Mouse (Mus musculus) kidney, postnatal 0 days (tissue): ENCODE measurements around the gene Cbln3. TPM values are rescaled to one million over a fixed set of nuclear protein-coding genes. Genes with fewer than 3 reads are reported as not detected.
A peak's percentile ranks its signal among the peaks of the same experiment; 100 is the strongest.

ENCODE experiments used
- ATAC-seq: fragments of 200-750 bp; cut with Nextera tagmentation; replicated peaks from 2 replicates; pipeline ENCODE4 v1.8.0; 2017; ENCODE audit warnings: low read depth, moderate number of reproducible peaks, moderate TSS enrichment, moderate library complexity; ENCODE audit not compliant: low FRiP score
- DNase-seq: peaks from one replicate; pipeline ENCODE4 v3.0.0-alpha.2; 2016; ENCODE audit warnings: low spot score
- H3K27ac ChIP-seq: fragments of 300-500 bp; sonication (generic); 2 replicates; pipeline ENCODE4 v1.5.1; 2014; ENCODE audit warnings: mild to moderate bottlenecking
- H3K27me3 ChIP-seq: fragments of 300-500 bp; sonication (generic); 2 replicates; pipeline ENCODE4 v1.6.1; 2014; ENCODE audit warnings: low read length, mixed read lengths; ENCODE audit not compliant: insufficient read depth
- H3K36me3 ChIP-seq: fragments of 300-500 bp; sonication (generic); 2 replicates; pipeline ENCODE4 v1.6.1; 2014; ENCODE audit warnings: low read length, mixed read lengths; ENCODE audit not compliant: insufficient read depth
- H3K4me1 ChIP-seq: fragments of 300-500 bp; sonication (generic); replicated peaks from 2 replicates; pipeline ENCODE4 v1.6.1; 2014; ENCODE audit warnings: antibody characterized with exemption, low read length, mixed read lengths; ENCODE audit not compliant: insufficient read depth
- H3K4me2 ChIP-seq: fragments of 300-500 bp; sonication (generic); 2 replicates; pipeline ENCODE4 v1.6.1; 2014; ENCODE audit warnings: mild to moderate bottlenecking, low read length, moderate library complexity, mixed read lengths
- H3K4me3 ChIP-seq: fragments of 300-500 bp; sonication (generic); replicated peaks from 2 replicates; pipeline ENCODE4 v1.5.1; 2014; ENCODE audit warnings: low read depth, low read length
- H3K9ac ChIP-seq: fragments of 300-500 bp; sonication (generic); 2 replicates; pipeline ENCODE4 v1.6.1; 2014; ENCODE audit warnings: low read depth, low read length
- H3K9me3 ChIP-seq: fragments of 300-500 bp; sonication (generic); replicated peaks from 2 replicates; pipeline ENCODE4 v1.6.1; 2016; ENCODE audit warnings: low read length, inconsistent platforms, mixed read lengths
- CTCF ChIP-seq: IDR thresholded peaks from 2 replicates; pipeline ENCODE4 v1.5.1; 2016; ENCODE audit warnings: antibody characterized with exemption, low read depth, mild to moderate bottlenecking, moderate library complexity
- WGBS: fragments of 180-500 bp; shearing (Covaris S2); extraction: QIAGEN DNeasy Blood & Tissue Kit; methylation state at CpG from one replicate; pipeline ENCODE4 v1.1.7; 2014; 5-methylcytosine and 5-hydroxymethylcytosine counted together
- polyA plus RNA-seq: library from polyadenylated mRNA; unstranded; fragments of >200 nt; fragmentation: Nextera tagmentation; extraction: Ambion mirVana; gene quantifications from 2 replicates; pipeline ENCODE4 v1.2.1, GENCODE M21; 2015

The Cbln3 gene
- polyA plus RNA-seq, 1 experiment from 2014 or later = 0.28 TPM

- H3K4me1 ChIP-seq = peaks cover 22% of the 10 kb centered on the region
- 63% methylated on average over 6 of the region's 6 CpGs for WGBS
- no peak overlapping the region for H3K4me2 ChIP-seq
- no peaks in the 10 kb centered on the region for H3K27me3 ChIP-seq
- DNase-seq = no peak
- no peak for TF ChIP-seq CTCF
- H3K36me3 ChIP-seq = peaks cover 2% of the 10 kb centered on the region; the same call in 1 of the 2 replicates
- H3K9ac ChIP-seq = no peak overlapping the region
- no peak overlapping the region for H3K27ac ChIP-seq
- no peak overlapping the region for H3K4me3 ChIP-seq
- peak; percentile 34 for ATAC-seq
- H3K9me3 ChIP-seq = no peaks in the 10 kb centered on the region
Observed at GRCm38 (mm10) chr14:55882171-55882641, 2.0 kb downstream of the Cbln3 start.

GRCm38 (mm10) chr14:55880982-55881381 lies 3.2 kb downstream of the Cbln3 start:
- Histone ChIP-seq H3K36me3 (no peaks in the 10 kb centered on the region), H3K4me2 (no peak overlapping the region), H3K9me3 (no peaks in the 10 kb centered on the region), H3K9ac (no peak overlapping the region), H3K4me1 (peaks cover 13% of the 10 kb centered on the region), H3K4me3 (no peak overlapping the region), H3K27ac (no peak overlapping the region), H3K27me3 (no peaks in the 10 kb centered on the region)
- DNase-seq (no peak), ATAC-seq (no peak)
- WGBS = 75% methylated on average over 8 of the region's 8 CpGs
- no peak for TF ChIP-seq CTCF

- no peak overlapping the region for H3K4me2 ChIP-seq
- H3K4me1 ChIP-seq = peaks cover 10% of the 10 kb centered on the region; the same call in 1 of the 2 replicates
- ATAC-seq = 0 out of 2 replicates have a peak, but pooled peaks have one; percentile 15
- no peaks in the 10 kb centered on the region for H3K9me3 ChIP-seq
- no peak overlapping the region for H3K4me3 ChIP-seq
- 44% methylated on average over 1 of the region's 1 CpGs for WGBS
- H3K9ac ChIP-seq = no peak overlapping the region
- no peak overlapping the region for H3K27ac ChIP-seq
- no peaks in the 10 kb centered on the region for H3K27me3 ChIP-seq
- peak; percentile 92 for DNase-seq
- TF ChIP-seq CTCF = peak; percentile 86
- H3K36me3 ChIP-seq = no peaks in the 10 kb centered on the region
Observed at GRCm38 (mm10) chr14:55879623-55880022, 4.6 kb downstream of the Cbln3 start.

- H3K4me3 ChIP-seq = no peak overlapping the region
- DNase-seq = peak; percentile 42
Observed at GRCm38 (mm10) chr14:55878316-55878940, 5.8 kb downstream of the Cbln3 start.

GRCm38 (mm10) chr14:55877469-55878315 lies 6.5 kb downstream of the Cbln3 start:
- TF ChIP-seq CTCF = no peak
- H3K4me3 ChIP-seq = no peak overlapping the region
- H3K9ac ChIP-seq = no peak overlapping the region
- H3K27me3 ChIP-seq = no peaks in the 10 kb centered on the region
- H3K27ac ChIP-seq = no peak overlapping the region
- no peaks in the 10 kb centered on the region for H3K9me3 ChIP-seq
- ATAC-seq (no peak), DNase-seq (peak; percentile 73)
- WGBS = 6% methylated on average over 14 of the region's 14 CpGs
- H3K36me3 ChIP-seq = 0 out of 2 replicates have a peak, but pooled peaks cover 3% of the 10 kb centered on the region
- H3K4me1 ChIP-seq = peaks cover 8% of the 10 kb centered on the region; the same call in 1 of the 2 replicates
- H3K4me2 ChIP-seq = peak overlapping the region; percentile 37

More at GRCm38 (mm10) chr14:55878316-55878940, 5.8 kb downstream of the Cbln3 start:
- H3K9ac ChIP-seq = no peak overlapping the region
- peaks cover 8% of the 10 kb centered on the region; the same call in 1 of the 2 replicates for H3K4me1 ChIP-seq
- 14% methylated on average over 7 of the region's 7 CpGs for WGBS
- H3K27ac ChIP-seq = no peak overlapping the region
- no peaks in the 10 kb centered on the region for H3K36me3 ChIP-seq
- no peaks in the 10 kb centered on the region for H3K27me3 ChIP-seq
- H3K4me2 ChIP-seq = peak overlapping the region; percentile 37; the same call in 1 of the 2 replicates
- no peaks in the 10 kb centered on the region for H3K9me3 ChIP-seq
- peak; percentile 61 for TF ChIP-seq CTCF
- no peak for ATAC-seq
